Mouse (Mus musculus) monocyte, adult 5-6 weeks (primary cell): ENCODE results near the gene Gnat1. TPM values are rescaled to one million over a fixed set of nuclear protein-coding genes. Genes with fewer than 3 reads are reported as not detected.
A peak's percentile ranks its signal among the peaks of the same experiment; 100 is the strongest.

Experiments
- ATAC-seq: fragments of 153-309, 156-312 bp; replicated peaks from 2 replicates; pipeline ENCODE4 v1.8.0; 2017; ENCODE audit warnings: mild to moderate bottlenecking; ENCODE audit not compliant: low TSS enrichment, insufficient number of reproducible peaks, severe bottlenecking, poor library complexity, low FRiP score
- total RNA-seq: library from RNA; stranded (forward); fragments of 200-1000, 200-491, 200-594 nt; gene quantifications from 3 replicates; pipeline ENCODE4 v1.2.3, GENCODE M21; 2017

The Gnat1 gene
- total RNA-seq, 1 experiment from 2014 or later: not detected

DNA sequence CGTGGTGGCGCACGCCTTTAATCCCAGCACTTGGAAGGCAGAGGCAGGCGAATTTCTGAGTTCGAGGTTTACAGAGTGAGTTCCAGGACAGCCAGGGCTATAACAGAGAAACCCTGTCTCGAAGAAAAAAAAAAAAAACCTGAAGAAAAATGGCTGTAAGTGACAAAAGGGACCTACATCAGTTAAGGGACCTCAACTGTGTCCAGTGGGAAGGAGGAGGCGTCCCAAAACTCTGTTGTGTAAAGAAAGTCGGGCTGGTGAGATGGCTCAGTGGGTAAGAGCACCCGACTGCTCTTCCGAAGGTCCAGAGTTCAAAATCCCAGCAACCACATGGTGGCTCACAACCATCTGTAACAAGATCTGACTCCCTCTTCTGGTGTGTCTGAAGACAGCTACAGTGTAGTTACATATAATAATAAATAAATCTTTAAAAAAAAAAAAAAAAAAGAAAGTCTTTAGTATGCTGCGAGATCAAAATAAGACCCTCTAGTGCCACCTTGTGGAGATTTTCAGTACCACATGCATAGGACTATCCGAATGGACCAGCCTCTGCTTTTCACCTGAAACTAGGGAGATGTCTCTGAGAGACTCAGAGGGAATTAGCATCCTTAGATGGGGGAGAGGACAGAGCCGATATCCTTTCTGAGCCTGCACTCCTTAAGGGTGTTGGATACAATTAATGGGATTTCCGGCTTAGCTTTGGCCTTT lies 1.5 kb downstream of the Gnat1 start:
- ATAC-seq: 0 out of 2 replicates have a peak, but pooled peaks have one; percentile 17

DNA sequence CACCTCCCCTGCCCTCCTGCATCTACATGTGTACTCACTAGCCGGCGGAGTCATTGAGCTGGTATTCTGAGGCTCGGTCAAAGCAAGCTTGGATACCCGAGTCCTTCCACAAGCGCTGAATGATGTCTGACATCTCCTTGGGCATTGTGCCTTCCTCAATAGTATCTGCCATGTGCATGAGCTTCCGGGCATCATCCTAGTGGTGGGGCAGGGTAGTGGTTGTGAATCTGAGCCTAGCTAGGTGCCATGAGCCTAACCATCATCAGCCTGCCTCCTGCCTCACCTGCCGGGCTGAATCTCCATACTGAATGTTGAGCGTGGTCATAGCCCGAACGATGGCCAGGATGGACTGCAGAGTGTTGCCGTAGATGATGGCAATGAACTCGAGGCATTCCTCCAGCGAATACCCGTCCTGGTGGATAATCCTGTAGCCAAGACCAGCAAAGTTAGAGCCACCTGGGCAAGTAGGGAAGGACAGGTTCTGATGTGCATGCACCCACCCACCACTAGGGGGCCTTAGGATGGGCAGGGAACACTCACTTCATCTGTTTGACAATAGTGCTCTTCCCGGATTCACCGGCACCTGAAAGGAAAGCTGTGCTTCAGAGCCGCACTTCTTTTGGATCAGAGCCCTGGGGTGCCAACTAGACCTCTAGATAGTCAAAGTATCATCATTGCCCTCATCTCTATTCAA lies 2.3 kb downstream of the Gnat1 start:
- ATAC-seq: peak; percentile 40; the same call in 1 of the 2 replicates

DNA sequence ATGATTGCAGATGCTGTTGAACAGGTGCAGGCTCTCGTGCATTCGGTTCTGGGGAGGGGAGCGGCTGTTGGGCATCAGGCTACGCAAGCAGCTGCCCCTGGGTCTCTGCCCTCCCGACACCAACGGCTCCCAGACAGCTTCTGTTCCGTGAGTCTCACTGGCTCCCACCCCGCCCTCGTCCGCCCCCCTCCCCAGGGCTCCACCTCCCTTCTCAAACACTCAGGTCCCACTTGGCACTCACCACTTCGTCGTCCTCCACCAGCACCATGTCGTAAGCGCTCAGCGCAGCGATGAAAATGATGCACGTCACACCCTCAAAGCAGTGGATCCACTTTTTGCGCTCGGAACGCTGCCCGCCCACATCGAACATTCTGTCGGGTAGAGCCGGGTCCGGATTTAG lies 3.2 kb downstream of the Gnat1 start:
- no peak for ATAC-seq

DNA sequence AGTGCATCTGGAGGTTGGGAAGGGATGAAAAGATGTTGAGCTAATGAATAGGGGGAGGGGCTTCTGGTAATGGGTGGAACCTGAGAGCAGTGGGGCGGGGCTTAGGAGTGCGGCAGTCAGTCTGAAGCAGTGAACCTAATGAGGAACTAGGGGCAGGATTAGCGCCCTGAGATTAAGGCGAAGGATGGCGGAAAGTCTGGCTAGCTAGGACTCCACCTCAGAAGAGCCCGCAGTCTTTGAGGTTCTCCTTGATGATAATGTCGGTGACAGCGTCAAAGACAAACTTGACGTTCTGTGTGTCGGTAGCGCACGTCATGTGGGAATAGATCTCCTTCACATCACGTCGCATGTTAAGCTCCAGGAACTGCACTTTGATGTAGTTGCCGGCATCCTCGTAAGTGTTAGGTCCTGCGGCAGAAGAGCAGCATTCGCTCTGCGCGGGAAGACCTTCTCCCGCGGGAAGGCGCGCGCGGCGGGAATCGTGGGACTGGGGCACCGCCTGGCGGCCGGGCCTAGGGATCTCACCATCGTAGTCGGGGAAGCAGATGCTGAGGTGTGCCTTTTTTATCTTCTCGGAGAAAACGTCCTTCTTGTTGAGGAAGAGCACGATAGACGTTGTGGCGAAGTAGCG lies 3.7 kb downstream of the Gnat1 start:
- ATAC-seq: peak; percentile 65

DNA sequence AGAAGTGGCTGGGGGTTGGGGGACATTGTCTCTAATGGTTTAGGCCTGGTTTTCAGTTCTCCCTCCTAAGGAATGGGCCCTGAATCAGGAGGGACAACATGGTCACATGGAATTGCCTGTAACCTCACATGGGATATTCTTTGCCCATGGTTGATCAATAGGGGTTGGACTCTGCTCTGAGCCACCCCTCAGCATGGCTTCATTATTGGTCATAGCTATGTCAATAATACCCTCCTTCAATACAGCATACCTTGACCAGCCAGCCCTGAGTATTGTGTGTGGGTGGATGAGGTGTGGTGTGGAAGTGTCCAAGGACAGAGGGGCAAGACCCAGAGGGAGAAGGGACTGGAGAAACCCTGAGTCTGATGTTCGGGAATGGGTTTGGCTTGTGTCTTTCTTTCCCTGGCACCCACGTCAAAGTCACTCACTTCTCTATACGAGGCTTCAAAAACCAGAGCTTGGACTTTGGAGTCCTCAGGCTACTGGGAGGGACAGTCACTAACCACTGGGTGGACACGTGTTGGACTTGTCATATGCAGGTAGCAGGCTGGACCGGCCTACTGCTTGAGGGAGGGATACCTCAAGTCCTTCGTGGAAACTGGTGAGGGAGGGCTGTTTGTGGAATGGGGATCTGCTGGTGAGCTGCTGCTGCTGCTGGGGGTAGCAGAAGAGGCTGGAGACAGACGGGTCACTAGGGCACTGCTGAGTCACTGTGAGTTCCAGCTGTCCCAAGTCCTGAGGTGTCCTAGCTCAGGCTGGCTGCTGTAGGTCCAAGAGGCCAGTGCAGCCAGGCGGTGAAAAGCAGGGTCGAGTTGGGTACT lies 4.7 kb downstream of the Gnat1 start:
- ATAC-seq: no peak

DNA sequence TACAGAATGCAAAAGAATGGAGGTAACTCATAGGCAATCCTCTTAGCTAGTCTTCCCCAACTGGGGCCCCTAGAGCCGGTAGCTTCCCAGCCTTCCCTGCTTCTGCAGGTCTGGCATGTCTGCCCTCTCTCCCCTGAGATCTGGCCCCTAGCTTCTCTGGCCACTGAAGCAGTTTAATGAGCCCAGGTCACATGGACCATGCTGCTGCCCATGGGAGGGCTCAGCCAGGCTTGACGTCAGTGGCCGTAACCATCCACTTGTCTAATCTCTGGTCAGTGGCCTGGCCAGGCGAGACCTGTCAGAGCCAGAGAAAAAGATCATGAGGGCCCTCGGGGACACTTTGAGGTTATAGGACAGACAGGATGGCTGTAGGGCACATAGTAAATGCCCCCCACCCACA lies 9.3 kb downstream of the Gnat1 start:
- no peak for ATAC-seq

DNA sequence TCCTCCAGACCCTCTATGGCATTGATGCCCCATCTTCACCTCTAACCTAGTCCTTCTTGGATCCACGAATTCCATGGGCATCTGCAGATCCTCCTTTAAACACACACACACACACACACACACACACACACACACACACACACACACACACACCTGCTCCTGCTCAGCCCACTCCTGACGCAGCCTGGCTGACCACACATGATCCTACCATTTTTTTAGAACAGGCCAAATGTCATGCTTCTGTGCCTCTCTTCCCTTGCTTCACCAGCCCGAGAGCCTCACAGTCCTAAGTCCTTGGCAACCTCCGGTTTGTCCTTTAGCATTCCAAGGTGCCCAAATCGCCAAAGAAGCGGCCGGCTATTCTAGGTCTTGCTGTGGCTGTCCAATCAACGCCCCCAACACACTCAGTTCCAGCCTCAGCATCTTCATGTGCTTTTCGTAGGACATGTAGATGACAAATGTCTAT lies 10.0 kb downstream of the Gnat1 start, which contains the start of gene Slc38a3:
TSS of gene Slc38a3 (minus strand) at position 51 of the 466 bp plus-strand sequence.
- no peak for ATAC-seq

DNA sequence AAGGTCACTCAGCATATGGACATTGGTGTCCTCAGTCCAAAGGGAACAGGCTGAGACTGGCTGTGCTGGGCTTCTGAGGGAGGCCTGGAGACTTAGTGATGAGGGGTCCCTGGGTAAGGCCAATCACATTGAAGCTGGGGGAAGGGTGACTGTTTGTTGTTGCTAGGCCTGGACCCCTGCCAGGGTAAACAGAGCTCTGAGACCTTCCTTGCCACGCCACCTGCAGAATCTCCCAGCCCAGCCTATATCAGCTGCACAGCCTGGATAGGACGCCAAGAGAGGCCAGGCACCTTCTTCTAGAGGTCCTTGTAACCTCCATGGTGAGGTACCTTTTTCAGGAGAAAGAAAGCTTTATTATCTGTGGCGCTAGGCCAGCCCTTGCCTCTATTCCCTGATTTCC lies 10.6 kb downstream of the Gnat1 start:
- ATAC-seq: no peak

DNA sequence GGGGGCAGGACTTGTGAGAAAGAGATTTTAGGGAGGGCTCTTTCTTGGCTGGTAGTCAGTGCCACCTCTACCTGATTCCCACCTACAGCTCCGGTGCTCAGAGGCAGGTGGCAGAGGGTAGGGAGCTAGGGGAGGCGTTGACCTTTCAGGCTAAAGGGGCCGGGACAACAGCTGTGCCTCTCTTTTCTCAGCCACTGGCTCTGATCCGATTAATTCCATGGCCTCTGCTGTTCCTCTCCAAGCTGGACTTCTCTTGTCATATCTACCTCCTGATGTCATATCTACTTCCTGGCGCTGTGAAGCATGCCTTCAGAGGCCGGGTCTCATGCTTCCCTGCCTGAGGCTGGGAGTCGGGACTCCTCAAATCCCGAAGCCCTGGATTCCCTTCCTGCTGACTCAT lies 11.5 kb downstream of the Gnat1 start:
- ATAC-seq: no peak

DNA sequence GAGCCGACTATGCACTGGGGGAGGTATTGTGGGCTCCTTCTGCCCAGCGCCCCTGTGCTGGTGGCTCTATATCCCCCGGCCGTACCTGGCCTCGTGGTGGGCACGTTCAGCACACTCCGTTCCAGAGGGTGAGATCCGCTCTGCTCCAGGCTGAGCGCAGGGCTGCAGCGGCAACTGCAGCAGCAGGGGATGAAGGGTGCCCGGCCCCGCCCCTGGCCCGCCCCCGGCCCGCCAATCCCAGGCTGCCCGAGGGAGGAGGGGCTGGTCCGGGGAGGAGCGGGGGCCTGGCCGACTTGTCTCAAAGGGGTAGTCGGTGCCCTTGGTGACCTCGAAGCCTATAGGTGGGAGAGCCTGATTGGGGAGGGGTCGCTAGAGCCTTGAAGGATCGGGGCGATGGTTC lies 12.3 kb downstream of the Gnat1 start:
- ATAC-seq: no peak

DNA sequence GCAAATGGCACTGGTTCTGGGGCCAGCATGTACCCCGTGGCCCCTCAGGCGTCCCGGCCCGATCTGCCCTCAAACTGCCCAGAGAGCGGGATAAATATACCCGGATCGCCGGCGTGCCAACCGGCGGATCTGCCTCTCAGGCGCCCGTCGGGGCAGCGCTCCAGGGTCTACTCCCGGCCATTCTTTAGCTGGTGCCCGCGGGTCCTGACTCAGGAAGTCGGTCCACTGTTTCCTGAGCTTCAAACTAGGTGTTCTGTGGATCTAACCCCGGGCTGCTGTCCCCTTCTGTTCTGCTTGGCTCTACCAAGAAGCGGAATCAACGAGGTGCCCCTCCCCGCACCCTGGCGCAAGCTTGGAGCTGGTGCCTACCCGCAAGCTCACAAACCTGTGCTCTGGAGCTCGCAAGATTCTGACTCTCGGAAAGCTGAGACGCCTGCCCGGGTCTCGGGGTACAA lies 12.7 kb downstream of the Gnat1 start:
- no peak for ATAC-seq

DNA sequence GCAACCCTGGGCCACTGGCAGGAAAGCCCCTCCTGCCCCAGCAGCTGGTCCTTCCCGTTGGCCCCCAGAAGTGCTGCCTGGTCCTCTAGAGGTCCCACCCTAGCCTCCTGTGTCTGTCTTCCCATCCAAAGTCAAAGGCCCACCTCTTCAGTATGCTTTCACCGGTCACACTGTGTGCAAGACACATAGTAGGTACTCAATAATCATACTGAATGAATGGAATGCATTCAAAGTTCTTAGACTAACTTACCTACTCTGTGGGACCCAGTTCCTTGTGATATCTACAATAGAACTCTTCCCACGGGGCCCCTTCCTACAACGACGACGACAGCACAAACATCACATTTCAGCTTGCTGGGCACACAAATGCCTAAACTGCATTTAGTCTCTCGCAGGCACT lies 14.2 kb downstream of the Gnat1 start:
- no peak for ATAC-seq

DNA sequence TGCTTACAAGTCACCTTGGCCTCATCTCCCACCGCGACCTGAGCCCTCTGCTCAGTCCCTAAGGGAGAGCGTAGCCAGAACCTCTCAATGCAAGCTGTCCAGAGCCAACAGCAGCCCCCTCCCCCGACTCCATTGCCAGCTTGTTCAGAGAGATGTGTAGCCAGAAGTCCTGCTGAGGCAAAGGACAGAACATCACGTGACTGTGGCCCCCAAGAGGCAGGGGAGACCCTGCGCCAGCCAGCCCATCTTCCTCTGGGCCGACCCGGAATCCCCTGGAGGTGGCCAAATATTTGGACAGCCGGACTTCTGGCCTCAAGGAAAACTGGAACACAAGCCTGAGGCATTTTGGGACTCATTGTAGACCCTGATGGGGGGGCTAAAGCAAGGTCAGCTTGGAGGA lies 16.0 kb downstream of the Gnat1 start:
- no peak for ATAC-seq

DNA sequence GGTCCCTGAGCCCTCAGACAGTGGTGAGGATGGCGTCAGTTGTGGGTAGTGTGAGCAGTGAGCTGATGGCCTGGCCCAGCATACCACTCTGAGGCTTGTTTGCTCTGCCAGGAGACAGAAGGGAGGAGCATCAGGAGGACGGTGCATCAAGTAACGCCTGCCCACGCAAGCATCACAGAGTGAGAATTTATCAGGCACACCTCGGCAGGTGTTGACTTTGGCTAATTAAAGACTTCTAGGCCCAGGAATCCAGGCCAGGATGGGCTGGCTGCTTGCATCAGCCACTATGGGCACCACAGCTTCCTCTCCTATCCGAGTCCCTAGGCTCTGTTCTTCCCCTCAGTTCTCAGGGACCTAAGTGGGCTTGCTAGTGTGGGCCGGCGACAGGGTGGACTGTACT lies 17.2 kb downstream of the Gnat1 start:
- no peak for ATAC-seq

DNA sequence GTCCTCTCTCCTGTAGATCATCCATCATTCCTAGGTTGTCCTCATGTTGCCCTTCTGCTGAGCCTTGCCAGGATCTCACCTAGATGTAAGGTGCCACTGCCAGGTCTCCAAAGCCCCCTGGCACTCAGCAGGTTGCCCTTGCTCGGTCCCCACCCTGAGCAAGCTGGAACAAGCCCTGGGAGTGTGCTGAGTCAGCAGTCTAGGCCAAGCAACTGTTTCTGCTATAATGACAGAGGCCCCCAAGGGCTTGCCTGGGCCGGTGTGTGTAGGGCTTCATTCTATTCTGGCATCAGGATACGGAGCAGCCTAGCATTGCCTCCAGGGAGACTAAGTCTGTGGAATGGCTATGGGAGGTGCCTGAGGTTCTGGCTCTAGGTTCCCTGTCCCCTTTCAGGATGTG lies 18.7 kb downstream of the Gnat1 start:
- ATAC-seq: no peak

DNA sequence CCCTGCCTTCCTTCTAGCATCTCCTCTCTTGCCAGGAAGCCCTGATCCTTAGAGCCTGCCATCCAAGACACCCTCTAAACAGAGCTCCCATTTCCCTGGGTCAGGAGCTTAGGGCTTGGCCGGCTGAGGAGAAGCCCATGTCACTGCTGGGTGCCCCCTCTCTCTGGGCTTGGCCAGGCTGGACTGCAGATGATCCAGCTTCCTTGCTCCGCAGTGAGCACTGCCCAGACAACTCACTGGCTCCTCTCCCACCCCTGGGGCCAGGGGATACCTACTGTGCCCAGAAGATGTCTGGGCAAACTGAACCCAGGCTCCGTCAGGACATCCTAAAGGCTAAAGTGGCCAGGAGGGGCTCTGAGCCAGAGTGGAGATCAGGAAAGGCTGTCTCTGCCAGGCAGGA lies 19.6 kb downstream of the Gnat1 start:
- no peak for ATAC-seq

DNA sequence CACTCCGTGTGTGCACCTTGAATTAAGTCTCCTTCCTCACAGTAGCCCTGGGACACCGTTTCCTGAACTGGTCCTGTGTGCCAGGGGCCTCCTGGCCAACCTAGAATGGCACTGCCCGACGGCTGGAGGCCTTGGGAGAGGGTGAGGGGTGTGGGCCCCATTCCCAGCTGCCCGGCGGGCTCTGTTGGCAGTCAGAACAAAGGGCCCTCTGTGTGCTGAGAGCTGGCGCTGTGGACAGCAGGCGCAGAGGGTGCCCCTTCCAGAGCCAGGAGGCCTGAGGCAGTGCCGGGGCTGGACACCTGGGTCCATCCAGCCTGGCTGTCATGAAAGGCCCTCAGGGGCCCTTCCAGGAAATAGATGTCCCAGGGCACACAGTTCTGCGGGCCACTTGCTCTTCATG lies 20.0 kb downstream of the Gnat1 start:
- no peak for ATAC-seq

DNA sequence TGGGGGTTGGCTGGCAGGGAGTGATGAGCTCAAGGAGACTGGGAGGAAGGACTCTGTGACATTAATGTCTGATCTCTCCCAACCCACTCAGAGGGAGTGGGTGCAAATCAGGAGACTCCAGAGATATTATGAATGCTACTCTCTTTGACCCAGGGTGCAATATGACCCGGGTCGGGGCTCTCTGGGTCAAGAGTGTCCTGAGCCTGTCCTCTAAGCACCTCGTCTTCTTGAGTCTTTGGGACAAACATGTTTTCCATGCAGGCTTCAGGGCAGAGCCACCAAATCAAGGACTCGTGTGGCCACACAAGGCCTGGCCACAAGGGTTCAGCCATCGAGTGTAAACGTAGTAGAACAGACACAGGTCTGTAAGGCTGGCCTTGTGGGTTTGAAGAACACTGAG lies 21.4 kb downstream of the Gnat1 start:
- ATAC-seq: no peak

DNA sequence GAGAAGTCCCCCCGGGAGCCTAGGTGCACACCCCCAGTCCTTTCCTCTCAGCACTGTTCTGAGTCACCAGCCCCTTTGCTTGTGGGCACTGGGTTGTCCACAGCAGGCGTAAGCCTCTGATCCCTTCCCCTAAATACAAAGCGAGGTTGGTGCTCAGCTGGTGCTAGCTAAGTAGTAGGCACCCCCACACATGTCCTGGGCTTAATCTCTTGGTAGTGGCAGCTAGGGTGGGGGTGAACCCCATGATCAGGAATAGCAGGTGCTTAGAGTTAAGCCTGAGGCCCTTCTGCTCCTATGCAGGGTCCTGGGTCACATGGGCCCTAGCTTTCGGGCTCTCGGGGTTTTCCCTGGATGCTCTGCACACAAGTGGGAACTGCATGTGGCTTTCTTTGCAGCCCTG lies 22.4 kb downstream of the Gnat1 start:
- no peak for ATAC-seq
